Mouse (Mus musculus): Measurements from ENCODE around the gene Hist4h4. TPM values are rescaled to one million over a fixed set of nuclear protein-coding genes. Genes with fewer than 3 reads are reported as not detected.
A peak's percentile ranks its signal among the peaks of the same experiment; 100 is the strongest.
"Not testable (repeated sequence)": the region's sequence is repeated elsewhere in the genome, so short reads cannot be mapped to it uniquely, and the experiment has no call there.

Gene Hist4h4
- polyA plus RNA-seq, 1 experiment = 1.1 TPM

- WGBS = 41% methylated on average over 18 of the region's 18 CpGs
- Histone ChIP-seq H3K4me1 (ENCODE audit: control insufficient read depth, insufficient read depth, low read length) (peaks cover 5% of the 10 kb centered on the region; the same call in 1 of the 2 replicates), H3K4me3 (replicated peaks; ENCODE audit: extremely low read depth, low read depth, low read length) (peak overlapping the region; percentile 65)
- DNase-seq = no peak
- no peak for TF ChIP-seq POLR2A (IDR thresholded peaks at IDR 0.05; ENCODE audit: borderline replicate concordance, extremely low read depth, low read depth, low read length)
- TF ChIP-seq CTCF (IDR thresholded peaks at IDR 0.05; ENCODE audit: insufficient read depth, low read length) = no peak
Observed at GRCm38 (mm10) chr6:136807395-136808013, 3.3 kb upstream of the Hist4h4 start.

GRCm38 (mm10) chr6:136806819-136807218 lies 2.6 kb upstream of the Hist4h4 start:
- DNase-seq = peak; percentile 59
- 69% methylated on average over 5 of the region's 5 CpGs for WGBS
- peaks cover 5% of the 10 kb centered on the region; the same call in 1 of the 2 replicates for H3K4me1 ChIP-seq (ENCODE audit: control insufficient read depth, insufficient read depth, low read length)
- H3K4me3 ChIP-seq (replicated peaks; ENCODE audit: extremely low read depth, low read depth, low read length) = no peak overlapping the region
- peak; percentile 39; the same call in 1 of the 2 replicates for TF ChIP-seq POLR2A (IDR thresholded peaks at IDR 0.05; ENCODE audit: borderline replicate concordance, extremely low read depth, low read depth, low read length)
- no peak for TF ChIP-seq CTCF (IDR thresholded peaks at IDR 0.05; ENCODE audit: insufficient read depth, low read length)

- Histone ChIP-seq H3K4me1 (ENCODE audit: control insufficient read depth, insufficient read depth, low read length) (peaks cover 5% of the 10 kb centered on the region; the same call in 1 of the 2 replicates), H3K4me3 (replicated peaks; ENCODE audit: extremely low read depth, low read depth, low read length) (no peak overlapping the region)
- 51% methylated on average over 1 of the region's 1 CpGs for WGBS
- TF ChIP-seq CTCF (IDR thresholded peaks at IDR 0.05; ENCODE audit: insufficient read depth, low read length) (no peak), POLR2A (IDR thresholded peaks at IDR 0.05; ENCODE audit: borderline replicate concordance, extremely low read depth, low read depth, low read length) (no peak)
- DNase-seq = no peak
Observed at GRCm38 (mm10) chr6:136805409-136805775, 1.2 kb upstream of the Hist4h4 start.

- peaks cover 5% of the 10 kb centered on the region; the same call in 1 of the 2 replicates for H3K4me1 ChIP-seq (ENCODE audit: control insufficient read depth, insufficient read depth, low read length)
- peak overlapping the region; percentile 56 for H3K4me3 ChIP-seq (replicated peaks; ENCODE audit: extremely low read depth, low read depth, low read length)
- no peak for DNase-seq
Observed at GRCm38 (mm10) chr6:136804705-136805408, 642 bp upstream of the Hist4h4 start.

GRCm38 (mm10) chr6:136803093-136803738 lies 999 bp downstream of the Hist4h4 start:
- 12% methylated on average over 12 of the region's 12 CpGs for WGBS
- no peak for DNase-seq
- no peaks in the 10 kb centered on the region for H3K4me1 ChIP-seq (ENCODE audit: control insufficient read depth, insufficient read depth, low read length)
- H3K4me3 ChIP-seq (replicated peaks; ENCODE audit: extremely low read depth, low read depth, low read length) = peak overlapping the region; percentile 7
- TF ChIP-seq POLR2A (IDR thresholded peaks at IDR 0.05; ENCODE audit: borderline replicate concordance, extremely low read depth, low read depth, low read length) (no peak), CTCF (IDR thresholded peaks at IDR 0.05; ENCODE audit: insufficient read depth, low read length) (no peak)

More at GRCm38 (mm10) chr6:136804705-136805408, 642 bp upstream of the Hist4h4 start:
- WGBS = 10% methylated on average over 9 of the region's 9 CpGs
- TF ChIP-seq CTCF (IDR thresholded peaks at IDR 0.05; ENCODE audit: insufficient read depth, low read length) (no peak), POLR2A (IDR thresholded peaks at IDR 0.05; ENCODE audit: borderline replicate concordance, extremely low read depth, low read depth, low read length) (no peak)

- Histone ChIP-seq H3K4me3 (replicated peaks; ENCODE audit: extremely low read depth, low read depth, low read length) (no peak overlapping the region), H3K4me1 (ENCODE audit: control insufficient read depth, insufficient read depth, low read length) (no peaks in the 10 kb centered on the region)
- 71% methylated on average over 6 of the region's 6 CpGs for WGBS
- no peak for TF ChIP-seq POLR2A (IDR thresholded peaks at IDR 0.05; ENCODE audit: borderline replicate concordance, extremely low read depth, low read depth, low read length)
- TF ChIP-seq CTCF (IDR thresholded peaks at IDR 0.05; ENCODE audit: insufficient read depth, low read length) = no peak
- DNase-seq = no peak
Observed at GRCm38 (mm10) chr6:136801274-136801673, 2.9 kb downstream of the Hist4h4 start.

GRCm38 (mm10) chr6:136800710-136801109 lies 3.5 kb downstream of the Hist4h4 start:
- TF ChIP-seq CTCF (IDR thresholded peaks at IDR 0.05; ENCODE audit: insufficient read depth, low read length) (no peak), POLR2A (IDR thresholded peaks at IDR 0.05; ENCODE audit: borderline replicate concordance, extremely low read depth, low read depth, low read length) (no peak)
- Histone ChIP-seq H3K4me3 (replicated peaks; ENCODE audit: extremely low read depth, low read depth, low read length) (no peak overlapping the region), H3K4me1 (ENCODE audit: control insufficient read depth, insufficient read depth, low read length) (no peaks in the 10 kb centered on the region)
- DNase-seq = no peak
- WGBS = 84% methylated on average over 8 of the region's 8 CpGs

- H3K4me3 ChIP-seq (replicated peaks; ENCODE audit: extremely low read depth, low read depth, low read length); DNase-seq; H3K4me1 ChIP-seq (ENCODE audit: control insufficient read depth, insufficient read depth, low read length): not testable (repeated sequence)
- WGBS = 83% methylated on average over 3 of the region's 3 CpGs
Observed at GRCm38 (mm10) chr6:136797874-136798693, 6.1 kb downstream of the Hist4h4 start.

- WGBS = 67% methylated on average over 6 of the region's 6 CpGs
- Histone ChIP-seq H3K4me1 (ENCODE audit: control insufficient read depth, insufficient read depth, low read length) (peaks cover 5% of the 10 kb centered on the region), H3K4me3 (replicated peaks; ENCODE audit: extremely low read depth, low read depth, low read length) (no peak overlapping the region)
- TF ChIP-seq CTCF (IDR thresholded peaks at IDR 0.05; ENCODE audit: insufficient read depth, low read length) = no peak
- no peak for TF ChIP-seq POLR2A (IDR thresholded peaks at IDR 0.05; ENCODE audit: borderline replicate concordance, extremely low read depth, low read depth, low read length)
- no peak for DNase-seq
Observed at GRCm38 (mm10) chr6:136795850-136796249, 8.4 kb downstream of the Hist4h4 start.
